Mouse (Mus musculus) CH12.LX (cell line): ENCODE results near the gene Wdr61.

Experiments
- CTCF ChIP-seq, 2 experiments: IDR thresholded peaks in 1 of 2; conservative IDR thresholded peaks in 1 of 2; 2 replicates each; pipeline ENCODE4 v1.5.1; 2011 to 2012; ENCODE audit warnings: low read depth in 2 of 2, low read length in 2 of 2, improper control_type of control experiment in 1 of 2, inconsistent platforms in 1 of 2, mild to moderate bottlenecking in 1 of 2, moderate library complexity in 1 of 2
- ELF1 ChIP-seq: IDR thresholded peaks from 2 replicates; pipeline ENCODE4 v1.6.1; 2014; ENCODE audit warnings: low read depth, mild to moderate bottlenecking, inconsistent platforms, low read length, improper control_type of control experiment
- ETS1 ChIP-seq: conservative IDR thresholded peaks from 2 replicates; pipeline ENCODE4 v1.6.1; 2012; ENCODE audit warnings: low read depth, mild to moderate bottlenecking, inconsistent platforms, low read length, improper control_type of control experiment, moderate library complexity

- no peak for TF ChIP-seq ELF1
- no peak for TF ChIP-seq CTCF (conservative IDR thresholded peaks at IDR 0.05 in 1 of 2, IDR thresholded peaks at IDR 0.05 in 1 of 2; ENCODE audit: low read depth in 2 of 2, low read length in 2 of 2)
- no peak for TF ChIP-seq ETS1
These were observed 34.2 kb downstream of the Wdr61 start for GRCm38 (mm10) chr9:54700174-54700475.
